Mouse (Mus musculus) intestine, embryonic 16.5 days (tissue): ENCODE measurements around the gene Vamp2. TPM values are rescaled to one million over a fixed set of nuclear protein-coding genes. Genes with fewer than 3 reads are reported as not detected.
A peak's percentile ranks its signal among the peaks of the same experiment; 100 is the strongest.

Experiments
- ATAC-seq: fragments of 200-750 bp; cut with Nextera tagmentation; 2 replicates; pipeline ENCODE4 v1.8.0; 2017; ENCODE audit warnings: moderate TSS enrichment, moderate library complexity
- H3K27ac ChIP-seq: fragments of 300-500 bp; sonication (generic); 2 replicates; pipeline ENCODE4 v1.5.1; 2014; ENCODE audit warnings: mild to moderate bottlenecking, low read length
- H3K27me3 ChIP-seq: fragments of 300-500 bp; sonication (generic); replicated peaks from 2 replicates; pipeline ENCODE4 v1.6.1; 2014; ENCODE audit warnings: low read length, control low read depth, mixed read lengths; ENCODE audit not compliant: control insufficient read depth, insufficient read depth
- H3K36me3 ChIP-seq: fragments of 300-500 bp; sonication (generic); 2 replicates; pipeline ENCODE4 v1.6.1; 2014; ENCODE audit warnings: low read length, control low read depth; ENCODE audit not compliant: control insufficient read depth, insufficient read depth
- H3K4me1 ChIP-seq: fragments of 300-500 bp; sonication (generic); 2 replicates; pipeline ENCODE4 v1.6.1; 2014; ENCODE audit warnings: low read length, control low read depth, mixed read lengths; ENCODE audit not compliant: control insufficient read depth, insufficient read depth
- H3K4me2 ChIP-seq: fragments of 300-500 bp; sonication (generic); 2 replicates; pipeline ENCODE4 v1.6.1; 2014; ENCODE audit warnings: low read depth, low read length, control low read depth
- H3K4me3 ChIP-seq: fragments of 300-500 bp; sonication (generic); 2 replicates; pipeline ENCODE4 v1.5.1; 2014; ENCODE audit warnings: mild to moderate bottlenecking, low read length
- H3K9ac ChIP-seq: fragments of 300-500 bp; sonication (generic); 2 replicates; pipeline ENCODE4 v1.6.1; 2014; ENCODE audit warnings: low read depth, low read length
- H3K9me3 ChIP-seq: fragments of 300-500 bp; sonication (generic); 2 replicates; pipeline ENCODE4 v1.6.1; 2016; ENCODE audit warnings: low read length, control low read depth; ENCODE audit not compliant: control insufficient read depth
- WGBS: fragments of 180-500 bp; shearing (Covaris S2); extraction: QIAGEN DNeasy Blood & Tissue Kit; methylation state at CpG from one replicate; pipeline ENCODE4 v1.1.7; 2014; 5-methylcytosine and 5-hydroxymethylcytosine counted together
- polyA plus RNA-seq: library from polyadenylated mRNA; unstranded; fragments of >200 nt; fragmentation: Nextera tagmentation; extraction: Ambion mirVana; gene quantifications from 2 replicates; pipeline ENCODE4 v1.2.1, GENCODE M21; 2015

Gene Vamp2
- polyA plus RNA-seq, 1 experiment from 2014 or later = 65.8 TPM

DNA sequence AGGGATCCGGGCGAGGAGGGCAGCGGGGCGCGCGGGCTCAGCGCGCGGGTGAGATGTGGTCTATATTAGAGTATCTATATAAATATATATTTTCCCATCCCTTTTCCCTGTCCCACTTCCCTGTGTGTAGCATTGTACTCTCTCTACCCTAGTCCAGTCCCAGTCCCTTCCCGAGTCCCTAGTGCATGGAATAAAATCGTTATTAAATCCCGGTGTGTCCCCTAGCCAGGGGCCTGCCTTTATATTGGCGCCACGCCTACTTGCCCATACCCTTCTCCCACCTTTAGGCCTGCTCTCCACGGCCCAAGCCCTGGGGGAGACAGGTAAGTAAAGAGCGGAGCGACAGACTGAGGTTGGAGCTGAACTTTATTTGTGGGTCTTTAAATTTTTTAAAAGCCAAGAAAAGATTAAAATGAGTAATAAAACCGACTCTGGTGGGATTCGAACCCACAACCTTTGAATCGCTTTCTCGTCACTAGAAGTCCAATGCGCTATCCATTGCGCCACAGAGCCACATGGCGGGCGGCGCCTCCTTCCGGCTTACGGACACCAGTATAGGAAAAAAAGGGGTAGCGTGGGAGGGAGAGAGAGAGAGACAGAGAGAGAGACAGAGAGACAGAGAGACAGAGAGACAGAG lies 34.9 kb downstream of the Vamp2 start:
- ATAC-seq = peak; percentile 2; the same call in 1 of the 2 replicates
- Histone ChIP-seq H3K4me2 (peak overlapping the region; percentile 69), H3K4me1 (peaks cover 30% of the 10 kb centered on the region), H3K27me3 (no peaks in the 10 kb centered on the region), H3K9me3 (no peaks in the 10 kb centered on the region), H3K4me3 (peak overlapping the region; percentile 79), H3K36me3 (no peaks in the 10 kb centered on the region), H3K9ac (peak overlapping the region; percentile 82), H3K27ac (peak overlapping the region; percentile 94)
- WGBS = 3% methylated on average over 29 of the region's 29 CpGs

DNA sequence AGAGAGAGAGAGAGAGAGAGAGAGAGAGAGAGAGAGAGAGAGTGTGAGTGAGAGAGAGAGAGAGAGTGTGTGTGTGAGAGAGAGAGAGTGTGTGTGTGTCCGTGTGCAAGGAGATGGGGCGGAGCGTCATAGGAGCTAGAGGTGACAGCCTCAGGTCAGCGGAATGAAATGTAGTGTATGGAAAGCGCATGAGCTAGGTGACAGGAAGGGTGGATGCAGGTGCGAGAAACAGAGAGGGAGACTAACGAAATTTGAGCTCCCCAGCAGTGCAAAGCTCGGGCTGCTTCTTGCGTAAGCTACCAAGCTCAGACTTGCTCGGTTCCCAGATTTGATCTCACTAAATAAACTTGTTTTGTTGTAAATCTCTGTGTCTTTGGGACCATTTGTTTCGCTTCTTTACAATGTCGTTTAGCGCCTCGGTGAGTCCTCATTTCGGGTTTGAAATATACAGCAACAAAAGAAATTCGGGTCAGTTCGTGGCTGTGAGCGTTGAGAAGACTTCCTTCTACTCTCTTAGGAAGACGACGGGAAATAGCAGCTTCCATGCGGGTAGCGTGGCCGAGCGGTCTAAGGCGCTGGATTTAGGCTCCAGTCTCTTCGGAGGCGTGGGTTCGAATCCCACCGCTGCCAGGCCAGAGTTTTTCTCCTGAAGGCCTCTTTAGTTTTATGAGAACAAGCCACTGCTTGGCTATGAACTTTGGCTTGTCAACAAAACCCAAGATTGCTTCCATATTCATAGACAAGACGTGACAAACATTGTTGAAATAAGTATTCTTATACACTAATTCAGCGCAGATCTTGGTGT lies 35.6 kb downstream of the Vamp2 start:
- peak overlapping the region; percentile 89 for H3K27ac ChIP-seq
- no peaks in the 10 kb centered on the region for H3K27me3 ChIP-seq
- H3K36me3 ChIP-seq = no peaks in the 10 kb centered on the region
- peak overlapping the region; percentile 79 for H3K4me3 ChIP-seq
- ATAC-seq = peak; percentile 71
- peak overlapping the region; percentile 69 for H3K4me2 ChIP-seq
- H3K9me3 ChIP-seq = no peaks in the 10 kb centered on the region
- WGBS = under 1% methylated on average over 31 of the region's 31 CpGs
- peaks cover 29% of the 10 kb centered on the region for H3K4me1 ChIP-seq
- H3K9ac ChIP-seq = peak overlapping the region; percentile 82

DNA sequence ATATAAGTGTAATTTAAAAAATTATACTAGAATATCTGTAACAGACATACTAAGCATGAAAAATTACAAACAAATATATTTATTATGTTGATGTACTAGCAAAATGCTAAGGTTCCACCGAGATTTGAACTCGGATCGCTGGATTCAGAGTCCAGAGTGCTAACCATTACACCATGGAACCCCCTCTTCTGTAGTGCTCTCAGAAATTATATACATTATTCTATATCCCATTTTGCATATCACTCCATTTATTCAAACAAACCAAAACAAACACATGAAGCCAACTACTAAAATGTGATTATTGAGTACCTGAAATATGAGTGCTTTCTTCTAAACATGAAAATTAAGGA lies 36.2 kb downstream of the Vamp2 start:
- Histone ChIP-seq H3K4me2 (no peak overlapping the region), H3K27me3 (no peaks in the 10 kb centered on the region), H3K4me1 (peaks cover 23% of the 10 kb centered on the region), H3K9me3 (no peaks in the 10 kb centered on the region), H3K4me3 (no peak overlapping the region; the same call in 1 of the 2 replicates), H3K9ac (no peak overlapping the region), H3K36me3 (no peaks in the 10 kb centered on the region), H3K27ac (no peak overlapping the region)
- ATAC-seq = peak; percentile 47
- WGBS = 0% methylated on average over 3 of the region's 3 CpGs

DNA sequence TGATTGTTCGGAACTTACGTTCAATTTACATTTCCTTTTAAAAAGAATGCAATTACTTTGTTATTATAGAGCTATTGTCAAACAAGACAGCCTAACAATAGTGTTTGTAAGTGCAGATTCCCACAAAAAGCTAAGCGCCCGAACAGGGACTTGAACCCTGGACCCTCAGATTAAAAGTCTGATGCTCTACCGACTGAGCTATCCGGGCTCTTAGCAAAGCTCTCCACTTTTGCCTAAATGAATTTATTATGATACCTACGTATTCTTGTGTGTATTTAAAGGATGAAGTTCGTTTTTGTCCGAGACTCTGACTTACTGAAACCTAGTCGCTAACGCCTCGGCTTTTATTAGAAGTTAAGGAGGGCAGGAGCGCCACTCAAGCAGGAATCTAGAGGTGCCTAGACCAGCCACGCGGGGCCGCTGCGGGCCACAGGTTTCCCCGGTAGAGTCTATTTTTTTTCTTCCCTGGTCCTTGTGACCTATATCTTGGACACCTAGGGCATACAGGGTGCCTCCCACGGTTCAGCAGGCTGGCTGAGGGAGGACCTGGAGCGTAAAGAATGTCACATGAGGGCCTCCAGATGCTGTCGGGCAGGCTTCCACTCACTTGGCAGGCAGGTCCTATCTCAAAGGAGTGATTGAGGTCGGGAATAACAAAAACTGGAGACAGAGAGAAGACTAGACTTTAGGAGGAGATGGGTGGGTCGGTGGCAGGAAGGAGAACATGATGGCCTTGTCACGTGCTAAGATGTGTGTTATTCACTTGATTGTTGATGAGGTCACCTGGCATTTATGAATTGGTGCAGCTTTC lies 37.0 kb downstream of the Vamp2 start:
- Histone ChIP-seq H3K9ac (peak overlapping the region; percentile 68), H3K4me1 (peaks cover 17% of the 10 kb centered on the region), H3K9me3 (no peaks in the 10 kb centered on the region), H3K4me3 (peak overlapping the region; percentile 58), H3K4me2 (peak overlapping the region; percentile 76), H3K27me3 (no peaks in the 10 kb centered on the region), H3K36me3 (no peaks in the 10 kb centered on the region), H3K27ac (peak overlapping the region; percentile 62)
- under 1% methylated on average over 24 of the region's 24 CpGs for WGBS
- peak; percentile 49 for ATAC-seq

DNA sequence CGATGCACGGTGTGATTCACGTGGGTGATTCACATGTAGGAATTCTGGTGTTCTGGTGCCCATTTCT lies 37.4 kb downstream of the Vamp2 start, which contains the start of gene Aloxe3:
Gene Aloxe3 (plus strand): TSS at position 45 of the 67 bp plus-strand sequence.
- Histone ChIP-seq H3K4me3 (peak within 1 kb of the TSS; percentile 58), H3K36me3 (no peaks in the 10 kb centered on the region), H3K27me3 (no peaks in the 10 kb centered on the region), H3K4me1 (peaks cover 13% of the 10 kb centered on the region), H3K9ac (peak within 1 kb of the TSS; percentile 68), H3K4me2 (peak within 1 kb of the TSS; percentile 76), H3K27ac (peak within 1 kb of the TSS; percentile 62), H3K9me3 (no peaks in the 10 kb centered on the region)
- no peak for ATAC-seq
- WGBS = 0% methylated on average over 3 of the region's 3 CpGs

DNA sequence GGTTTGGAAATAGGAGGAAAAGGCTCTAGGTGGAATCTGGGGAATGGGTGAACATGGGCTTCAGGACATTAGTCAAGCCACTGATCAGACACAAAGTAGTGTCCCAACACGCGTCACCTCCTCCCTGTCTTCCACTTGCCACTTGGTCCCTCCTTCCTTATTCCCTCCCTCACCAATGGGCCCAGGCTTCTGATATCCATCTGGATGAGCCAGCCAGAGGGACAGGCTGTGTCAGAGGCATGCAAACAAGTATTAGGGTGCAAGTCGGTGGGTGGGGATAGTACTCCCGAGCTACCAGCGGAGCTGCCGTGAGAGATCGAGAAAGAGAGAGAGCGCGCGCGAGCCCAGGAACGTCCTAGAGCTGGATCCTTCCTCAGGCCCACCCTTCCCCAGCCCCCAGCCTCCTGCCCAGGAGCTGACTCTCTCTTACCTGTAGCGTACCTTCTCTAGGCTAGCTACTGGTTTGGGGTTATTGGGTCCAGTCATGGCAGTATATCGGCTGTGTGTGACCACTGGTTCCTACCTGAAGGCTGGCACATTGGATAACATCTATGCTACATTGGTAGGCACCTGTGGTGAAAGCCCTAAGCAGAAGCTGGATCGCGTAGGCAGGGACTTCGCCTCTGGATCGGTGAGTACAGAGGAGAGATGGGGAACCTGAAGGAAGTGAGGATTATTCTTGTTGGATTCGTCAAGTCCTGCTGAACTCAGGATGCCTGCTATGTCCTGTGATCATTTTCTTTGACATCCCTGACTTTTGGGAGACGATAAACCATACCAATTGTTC lies 37.8 kb downstream of the Vamp2 start:
- H3K27me3 ChIP-seq = no peaks in the 10 kb centered on the region
- WGBS = 13% methylated on average over 20 of the region's 20 CpGs
- H3K9me3 ChIP-seq = no peaks in the 10 kb centered on the region

DNA sequence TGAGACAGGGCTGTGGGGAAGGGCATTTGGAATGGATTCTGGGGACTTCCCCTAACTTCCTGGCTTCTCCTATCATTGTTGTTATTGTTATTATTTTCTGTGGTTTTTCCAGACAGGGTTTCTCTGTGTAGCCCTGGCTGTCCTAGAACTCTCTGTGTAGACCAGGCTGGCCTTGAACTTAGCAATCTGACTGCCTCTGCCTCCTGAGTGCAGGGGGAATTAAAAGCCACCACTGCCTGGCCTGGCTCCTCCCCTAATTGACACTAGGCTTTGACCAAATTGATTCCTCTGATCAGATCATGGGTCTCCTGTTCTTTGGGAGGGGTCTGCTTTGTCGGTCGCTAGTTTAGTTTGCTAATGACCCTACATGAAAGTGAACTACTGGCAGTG lies 38.4 kb downstream of the Vamp2 start:
- Histone ChIP-seq H3K36me3 (no peaks in the 10 kb centered on the region), H3K27me3 (no peaks in the 10 kb centered on the region), H3K9ac (no peak overlapping the region), H3K9me3 (no peaks in the 10 kb centered on the region), H3K4me2 (no peak overlapping the region), H3K27ac (no peak overlapping the region), H3K4me3 (no peak overlapping the region), H3K4me1 (peaks cover 9% of the 10 kb centered on the region)
- ATAC-seq = no peak
- 48% methylated on average over 2 of the region's 2 CpGs for WGBS

More for the DNA sequence above, 37.8 kb downstream of the Vamp2 start:
- H3K4me2 ChIP-seq = peak overlapping the region; percentile 76
- peak overlapping the region; percentile 58 for H3K4me3 ChIP-seq
- no peak for ATAC-seq
- peaks cover 9% of the 10 kb centered on the region for H3K4me1 ChIP-seq
- peak overlapping the region; percentile 62; the same call in 1 of the 2 replicates for H3K27ac ChIP-seq
- no peaks in the 10 kb centered on the region for H3K36me3 ChIP-seq
- H3K9ac ChIP-seq = peak overlapping the region; percentile 68

DNA sequence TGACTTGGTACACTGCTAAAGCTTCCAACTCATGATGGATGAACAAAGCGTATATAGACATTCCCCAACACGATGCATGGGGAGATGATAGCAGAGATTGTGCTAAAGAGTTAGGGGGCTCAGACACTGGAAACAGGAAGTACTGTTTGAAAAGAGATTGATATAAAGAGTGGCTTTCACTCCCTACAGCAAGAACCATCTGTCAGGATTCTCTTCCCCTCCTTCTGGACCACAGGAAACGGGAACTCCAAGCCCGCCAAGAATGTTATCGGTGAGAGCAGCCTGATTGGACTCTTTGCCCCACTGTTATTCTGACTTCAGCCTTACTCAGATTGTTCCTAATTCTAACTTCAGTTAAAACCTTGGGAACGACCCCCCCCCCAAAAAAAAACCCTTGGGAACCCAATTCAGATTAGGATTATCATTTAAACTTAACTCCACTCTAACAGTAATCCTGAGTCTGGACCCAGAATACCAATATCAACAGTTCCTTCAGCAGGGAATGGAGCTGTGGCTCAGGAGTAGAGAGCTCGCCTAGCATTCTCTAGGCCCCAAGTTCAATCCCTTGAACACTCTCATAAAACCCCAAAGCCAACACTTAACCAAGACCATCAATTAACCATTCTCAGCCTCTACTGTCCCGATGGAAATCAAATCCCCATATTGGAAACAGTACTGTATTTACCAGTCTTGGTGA lies 40.3 kb downstream of the Vamp2 start:
- H3K4me1 ChIP-seq = peaks cover 9% of the 10 kb centered on the region
- H3K27ac ChIP-seq = no peak overlapping the region
- no peak overlapping the region for H3K9ac ChIP-seq
- H3K27me3 ChIP-seq = no peaks in the 10 kb centered on the region
- H3K4me3 ChIP-seq = no peak overlapping the region
- 73% methylated on average over 8 of the region's 8 CpGs for WGBS
- no peak overlapping the region for H3K4me2 ChIP-seq
- no peaks in the 10 kb centered on the region for H3K9me3 ChIP-seq
- no peak for ATAC-seq
- no peaks in the 10 kb centered on the region for H3K36me3 ChIP-seq
